Mouse (Mus musculus) liver, adult 2 months (tissue): ENCODE results near the gene Kansl1. TPM values are rescaled to one million over a fixed set of nuclear protein-coding genes. Genes with fewer than 3 reads are reported as not detected.

Experiments
- DNase-seq: peaks from one replicate; pipeline ENCODE4 v3.0.0-alpha.2; 2011; ENCODE audit warnings: low read depth, low spot score; ENCODE audit errors: extremely low read depth
- H3K27ac ChIP-seq: fragments of 200-500 bp; replicated peaks from 2 replicates; pipeline ENCODE4 v1.5.1; 2012; ENCODE audit warnings: low read depth, mild to moderate bottlenecking, control low read depth, inconsistent platforms, low read length; ENCODE audit not compliant: insufficient read depth
- H3K27me3 ChIP-seq: fragments of 200-500 bp; 2 replicates; pipeline ENCODE4 v1.6.1; 2012; ENCODE audit warnings: mild to moderate bottlenecking, moderate library complexity, low read length, inconsistent platforms; ENCODE audit not compliant: control insufficient read depth, insufficient read depth
- H3K36me3 ChIP-seq: fragments of 200-500 bp; 2 replicates; pipeline ENCODE4 v1.6.1; 2012; ENCODE audit warnings: low read length, inconsistent platforms; ENCODE audit not compliant: control insufficient read depth, insufficient read depth
- H3K4me1 ChIP-seq: fragments of 200-500 bp; 2 replicates; pipeline ENCODE4 v1.6.1; 2011; ENCODE audit warnings: low read length; ENCODE audit not compliant: control insufficient read depth, insufficient read depth
- H3K4me3 ChIP-seq: fragments of 200-500 bp; 2 replicates; pipeline ENCODE4 v1.5.1; 2011; ENCODE audit warnings: low read depth, mild to moderate bottlenecking, control low read depth, low read length, moderate library complexity; ENCODE audit not compliant: insufficient read depth
- H3K79me2 ChIP-seq: fragments of 200-500 bp; 2 replicates; pipeline ENCODE4 v1.6.1; 2012; ENCODE audit warnings: inconsistent platforms, mild to moderate bottlenecking, low read length, moderate library complexity; ENCODE audit not compliant: control insufficient read depth, insufficient read depth
- H3K9ac ChIP-seq: fragments of 200-500 bp; 2 replicates; pipeline ENCODE4 v1.6.1; 2012; ENCODE audit warnings: low read depth, mild to moderate bottlenecking, control low read depth, inconsistent platforms, low read length
- CTCF ChIP-seq: fragments of 200-500 bp; IDR thresholded peaks from 2 replicates; pipeline ENCODE4 v1.5.1; 2011; ENCODE audit warnings: low read depth, low read length, control low read depth
- POLR2A ChIP-seq: fragments of 200-500 bp; IDR thresholded peaks from 2 replicates; pipeline ENCODE4 v1.6.1; 2011; ENCODE audit warnings: low read length, control low read depth; ENCODE audit not compliant: insufficient read depth; ENCODE audit errors: extremely low read depth
- WGBS: fragments of 180-500 bp; shearing (Covaris S2); methylation state at CpG from one replicate; pipeline ENCODE4 v1.1.7; 2018; 5-methylcytosine and 5-hydroxymethylcytosine counted together
- polyA plus RNA-seq: library from polyadenylated mRNA; depleted of rRNA; stranded (reverse); fragments of >200 nt; gene quantifications from 2 replicates; pipeline ENCODE4 v1.2.3, GENCODE M21; 2012
- total RNA-seq: library from RNA; depleted of rRNA; stranded (reverse); fragments of >200 nt; gene quantifications from 2 replicates; pipeline ENCODE4 v1.2.3, GENCODE M21; 2014

The Kansl1 gene
- total and polyA plus RNA-seq, 2 experiments: 13.7 to 36.2 TPM

DNA sequence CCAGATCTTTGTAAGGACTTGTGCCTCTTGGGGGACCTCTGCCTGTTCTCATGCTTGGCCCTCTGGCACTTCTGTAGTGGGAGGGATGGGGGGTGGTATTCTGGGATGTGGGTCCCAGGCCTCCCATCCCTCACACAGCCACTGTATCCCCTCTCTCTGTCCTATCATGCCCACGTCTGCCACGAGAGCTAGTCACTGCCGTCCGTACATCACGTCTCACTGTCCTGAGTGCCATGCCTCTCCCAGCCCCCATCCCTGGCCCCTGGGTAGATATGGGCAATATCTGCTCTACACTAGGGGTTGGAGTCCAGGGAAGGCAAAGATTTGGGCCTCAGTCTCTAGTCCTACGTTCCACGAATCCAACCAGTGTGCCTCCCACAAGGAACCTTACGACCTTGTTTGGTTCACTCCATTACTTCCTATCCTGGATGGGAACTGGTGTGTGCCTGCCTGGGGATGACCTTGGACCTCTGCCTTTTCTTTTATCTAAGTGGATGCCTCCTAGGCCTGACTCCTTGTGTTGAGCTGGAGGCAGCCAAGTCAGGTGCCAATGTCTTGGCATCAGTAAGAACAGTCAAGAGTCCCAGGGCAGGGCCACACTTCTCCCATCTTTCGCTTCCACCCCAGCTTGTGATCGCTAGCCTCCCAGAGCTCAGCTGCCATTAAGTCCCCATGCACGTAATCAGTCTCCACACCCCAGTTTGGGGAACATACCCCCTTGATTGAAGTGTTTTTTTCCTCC, 139.3 kb downstream of the Kansl1 start:
- Histone ChIP-seq H3K27ac (no peak overlapping the region), H3K27me3 (no peaks in the 10 kb centered on the region), H3K79me2 (no peaks in the 10 kb centered on the region), H3K4me3 (no peak overlapping the region), H3K4me1 (no peaks in the 10 kb centered on the region), H3K36me3 (peaks cover 12% of the 10 kb centered on the region; the same call in 1 of the 2 replicates), H3K9ac (no peak overlapping the region)
- TF ChIP-seq POLR2A (no peak), CTCF (no peak)
- WGBS: 86% methylated on average over 11 of the region's 11 CpGs
- DNase-seq: no peak

DNA sequence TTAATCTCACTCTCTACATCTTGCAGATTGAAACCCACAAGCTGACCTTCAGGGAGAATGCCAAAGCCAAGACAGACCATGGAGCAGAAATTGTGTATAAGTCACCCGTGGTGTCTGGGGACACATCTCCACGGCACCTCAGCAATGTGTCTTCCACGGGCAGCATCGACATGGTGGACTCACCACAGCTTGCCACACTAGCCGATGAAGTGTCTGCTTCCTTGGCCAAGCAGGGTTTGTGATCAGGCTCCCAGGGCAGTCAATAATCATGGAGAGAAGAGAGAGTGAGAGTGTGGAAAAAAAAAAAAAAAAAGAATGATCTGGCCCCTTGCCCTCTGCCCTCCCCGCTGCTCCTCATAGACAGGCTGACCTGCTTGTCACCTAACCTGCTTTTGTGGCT, 140.7 kb downstream of the Kansl1 start:
- no peak for DNase-seq
- H3K9ac ChIP-seq: no peak overlapping the region
- no peak overlapping the region for H3K27ac ChIP-seq
- TF ChIP-seq CTCF (no peak), POLR2A (no peak)
- no peak overlapping the region for H3K4me3 ChIP-seq
- H3K79me2 ChIP-seq: no peaks in the 10 kb centered on the region
- WGBS: 81% methylated on average over 6 of the region's 6 CpGs
- no peaks in the 10 kb centered on the region for H3K27me3 ChIP-seq
- no peaks in the 10 kb centered on the region for H3K4me1 ChIP-seq
- peaks cover 5% of the 10 kb centered on the region; the same call in 1 of the 2 replicates for H3K36me3 ChIP-seq

DNA sequence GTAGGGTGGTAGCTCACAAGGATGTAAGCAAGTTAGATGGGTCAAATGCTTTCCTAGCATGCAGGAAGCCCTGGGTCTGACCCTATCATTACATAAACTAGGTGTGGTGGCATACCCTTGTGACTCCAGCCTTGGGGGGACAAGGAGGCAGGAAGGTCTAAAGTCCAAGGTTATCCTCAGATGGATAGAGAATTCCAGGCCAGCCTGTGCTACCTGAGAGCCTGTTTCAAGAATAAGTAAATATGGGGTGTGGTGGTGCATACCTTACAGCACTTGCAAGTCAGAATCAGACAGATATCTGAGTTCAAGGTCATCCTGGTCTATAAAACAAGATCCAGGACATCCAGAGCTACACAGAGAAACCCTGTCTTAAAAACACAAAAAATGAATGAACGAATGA, 141.2 kb downstream of the Kansl1 start:
- H3K4me1 ChIP-seq: no peaks in the 10 kb centered on the region
- H3K4me3 ChIP-seq: no peak overlapping the region
- no peak for DNase-seq
- no peak overlapping the region for H3K9ac ChIP-seq
- no peaks in the 10 kb centered on the region for H3K27me3 ChIP-seq
- TF ChIP-seq CTCF (no peak), POLR2A (no peak)
- peaks cover under 1% of the 10 kb centered on the region; the same call in 1 of the 2 replicates for H3K36me3 ChIP-seq
- H3K79me2 ChIP-seq: no peaks in the 10 kb centered on the region
- H3K27ac ChIP-seq: no peak overlapping the region
- 94% methylated on average over 1 of the region's 1 CpGs for WGBS

DNA sequence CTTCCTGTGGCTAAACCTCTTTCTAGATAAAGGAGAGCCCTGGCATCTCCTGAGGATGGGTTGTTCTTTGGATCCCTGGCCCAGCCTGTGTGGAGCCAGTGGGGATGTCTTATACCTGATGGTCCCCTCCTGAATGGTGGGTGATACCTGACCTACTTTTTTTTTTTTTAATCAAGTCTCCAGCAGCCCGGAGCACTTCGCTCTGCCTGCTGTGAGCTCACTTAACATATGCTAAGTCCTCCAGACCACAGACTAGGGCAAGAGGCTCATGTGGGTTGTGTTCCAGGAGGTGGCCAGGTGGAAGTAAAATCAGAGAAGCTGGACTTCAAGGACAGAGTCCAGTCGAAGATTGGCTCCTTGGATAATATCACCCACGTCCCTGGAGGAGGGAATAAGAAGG, 146.5 kb downstream of the Kansl1 start:
- Histone ChIP-seq H3K27ac (no peak overlapping the region), H3K4me1 (no peaks in the 10 kb centered on the region), H3K27me3 (no peaks in the 10 kb centered on the region), H3K4me3 (no peak overlapping the region), H3K79me2 (no peaks in the 10 kb centered on the region), H3K9ac (no peak overlapping the region), H3K36me3 (no peaks in the 10 kb centered on the region)
- no peak for TF ChIP-seq CTCF
- no peak for TF ChIP-seq POLR2A
- no peak for DNase-seq
- WGBS: 58% methylated on average over 4 of the region's 4 CpGs

DNA sequence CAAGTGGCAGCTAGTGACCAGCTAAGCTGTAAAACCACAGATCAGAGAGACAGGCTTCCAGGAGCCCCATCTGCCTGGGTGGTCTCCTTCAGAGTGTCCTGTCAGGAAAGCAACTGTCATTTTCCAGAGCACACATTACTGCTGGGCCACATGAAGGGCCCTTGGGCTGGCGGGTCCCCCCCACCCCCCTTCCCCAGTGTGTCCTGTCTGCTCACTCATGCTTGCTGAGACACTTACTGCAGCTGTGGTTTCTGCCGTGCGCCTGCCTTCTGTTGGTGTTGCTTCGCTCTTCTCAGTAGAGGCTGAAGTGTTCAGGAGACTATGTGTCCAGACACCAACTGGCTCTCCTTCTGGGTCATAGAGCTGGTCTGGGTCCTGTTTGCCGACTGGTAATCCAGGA, 148.2 kb downstream of the Kansl1 start:
- TF ChIP-seq CTCF (no peak), POLR2A (no peak)
- H3K36me3 ChIP-seq: no peaks in the 10 kb centered on the region
- DNase-seq: no peak
- H3K27me3 ChIP-seq: no peaks in the 10 kb centered on the region
- no peak overlapping the region for H3K4me3 ChIP-seq
- H3K4me1 ChIP-seq: peaks cover 3% of the 10 kb centered on the region; the same call in 1 of the 2 replicates
- WGBS: 85% methylated on average over 5 of the region's 5 CpGs
- H3K9ac ChIP-seq: no peak overlapping the region
- no peak overlapping the region for H3K27ac ChIP-seq
- H3K79me2 ChIP-seq: no peaks in the 10 kb centered on the region
